Mouse (Mus musculus): ENCODE results near the gene Tubg2. TPM values are rescaled to one million over a fixed set of nuclear protein-coding genes. Genes with fewer than 3 reads are reported as not detected.

Tubg2 gene
- polyA plus RNA-seq (2015; fragmentation: Nextera tagmentation; extraction: Ambion mirVana): 2.2 and 2.7 TPM in 2 replicates

DNA sequence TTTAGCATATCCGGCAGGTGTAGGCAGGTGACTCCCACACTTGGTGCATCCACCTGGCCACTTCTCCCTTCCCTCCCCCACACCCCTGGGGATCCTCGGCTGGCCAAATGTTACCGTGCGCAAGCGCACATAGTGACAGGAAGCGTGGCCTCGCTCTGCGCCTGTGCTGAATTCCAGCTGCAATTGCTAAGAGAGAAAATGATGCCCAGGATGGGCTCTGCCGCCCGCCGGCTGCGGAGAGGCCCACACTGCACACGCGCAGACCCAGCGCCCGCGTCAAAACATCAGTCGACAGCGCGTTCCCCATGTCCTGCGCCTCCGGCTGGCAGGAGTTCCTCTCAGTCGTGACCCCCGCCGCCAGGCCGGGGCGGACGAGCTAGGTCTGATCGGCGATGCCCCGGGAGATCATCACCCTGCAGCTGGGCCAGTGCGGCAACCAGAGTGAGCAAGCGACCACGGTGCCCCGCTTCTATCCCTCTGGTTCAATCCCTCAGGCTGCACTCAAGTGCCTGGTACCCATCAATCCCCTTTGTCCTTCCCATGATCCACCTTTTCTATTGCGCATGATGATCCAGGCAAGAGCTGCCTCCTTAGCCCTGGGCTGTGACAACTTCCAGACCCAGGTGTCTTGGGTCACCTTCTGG lies at the start of gene Tubg2:
Tubg2 (plus strand) TSS at position 180 of the 644 bp plus-strand sequence.

DNA sequence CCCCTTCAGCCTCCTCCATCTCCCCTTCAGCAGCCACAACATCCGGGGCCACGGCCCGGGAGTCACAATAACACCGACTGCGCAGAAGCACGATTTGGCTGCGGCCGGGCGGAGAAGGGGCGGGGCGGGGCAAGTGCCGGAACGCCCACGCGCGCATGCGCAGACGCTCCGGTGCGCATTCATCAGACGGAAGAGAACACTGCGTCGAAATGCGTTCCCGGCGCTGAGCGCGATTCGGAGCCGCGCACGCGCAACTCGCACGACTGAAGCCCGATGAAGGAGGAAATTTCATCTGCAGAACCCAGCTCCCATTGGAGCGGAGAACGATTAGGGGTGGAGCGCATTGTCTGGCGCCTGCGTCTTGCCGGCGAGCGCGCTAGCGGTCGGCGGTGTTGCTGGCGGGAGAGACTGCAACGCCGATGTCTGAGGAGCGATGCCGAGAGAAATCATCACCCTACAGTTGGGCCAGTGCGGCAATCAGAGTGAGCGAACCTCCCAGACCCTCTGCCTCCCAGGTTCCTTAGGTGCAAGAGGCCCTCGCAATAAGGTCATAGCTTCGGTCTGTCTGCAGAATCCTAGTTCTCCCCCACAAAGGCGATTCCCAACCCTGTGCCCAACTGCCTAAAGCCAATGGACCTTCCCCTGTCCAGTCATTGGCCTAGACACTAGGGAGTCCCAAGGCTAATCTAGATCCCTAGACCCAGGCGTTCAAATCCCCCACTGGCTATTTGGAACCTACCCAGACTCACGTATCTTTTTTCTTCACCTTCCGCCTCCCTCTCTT lies 35.8 kb upstream of the Tubg2 start, which contains the start of the genes Retreg3 and Tubg1:
Retreg3 (minus strand) TSS at position 133 of the 784 bp plus-strand sequence.
Tubg1 (plus strand) TSS at position 178 of the 784 bp plus-strand sequence.

GRCm38 (mm10) chr11:101170354-101170810 lies 14.7 kb downstream of the Tubg2 start, which contains the start of gene Cntnap1:
Cntnap1 (plus strand) TSS chr11:101170523.

DNA sequence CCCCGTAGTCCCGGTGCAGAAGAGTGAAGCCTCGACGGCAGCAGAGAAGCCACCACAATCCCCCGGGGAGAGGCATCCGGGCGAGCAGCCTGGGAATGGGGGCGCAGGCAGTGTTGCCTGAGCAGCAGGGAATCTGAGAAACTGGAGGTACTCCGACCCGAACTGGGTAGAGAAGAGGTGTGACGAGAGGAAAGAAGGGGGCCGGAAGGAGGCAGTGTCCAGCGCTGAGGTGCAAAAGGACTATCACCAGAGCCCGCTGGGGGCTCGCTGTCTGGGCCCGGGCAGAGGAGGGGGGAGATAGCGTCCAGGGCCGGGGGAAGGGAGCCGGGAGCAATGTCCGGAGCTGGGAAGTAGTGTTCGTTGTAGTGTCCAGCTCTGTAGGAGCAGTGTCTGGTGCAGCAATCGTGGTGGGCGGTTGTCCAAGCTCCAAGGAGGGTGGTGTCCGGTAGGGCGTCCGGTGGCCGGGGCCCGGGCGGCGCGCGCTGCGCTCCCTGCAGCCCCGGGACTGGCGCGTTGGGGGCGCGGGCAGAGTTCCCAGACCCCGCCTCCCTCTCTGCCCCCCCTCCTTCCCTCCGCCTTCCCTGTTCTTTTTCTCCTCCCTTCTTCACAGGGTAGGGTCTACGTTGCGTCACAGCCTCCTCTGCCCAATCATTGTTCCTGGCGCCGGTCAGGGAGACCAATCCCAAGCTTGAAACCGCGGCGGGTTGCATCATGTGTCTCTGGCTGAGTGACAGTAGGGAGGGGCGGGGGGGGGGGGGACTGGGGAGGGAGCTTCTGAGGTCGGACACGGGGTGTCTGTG lies 15.3 kb downstream of the Tubg2 start, which contains the start of gene Plekhh3:
Plekhh3 (minus strand) TSS at position 541 of the 800 bp plus-strand sequence.

GRCm38 (mm10) chr11:101174851-101175628 lies 19.3 kb downstream of the Tubg2 start, which contains the start of gene Ccr10:
Ccr10 (minus strand) TSS chr11:101175443.

Small RNA genes lying within 50 kb of the gene (microRNA-seq; reads per million reads assigned to microRNA genes)
- gene Gm27626: 0 reads per million in 2 experiments

Other genes with a start within 250 kb of the Tubg2 start
- gene Stat3, start 216.4 kb upstream of the Tubg2 start, polyA plus RNA-seq (2015; fragmentation: Nextera tagmentation; extraction: Ambion mirVana): 62.7 and 67.5 TPM in 2 replicates
- 419 and 508 TPM in 2 replicates for gene Cavin1, start 185.0 kb upstream of the Tubg2 start, polyA plus RNA-seq (2015; fragmentation: Nextera tagmentation; extraction: Ambion mirVana)
- 36.1 and 37.8 TPM in 2 replicates for gene Atp6v0a1, start 146.5 kb upstream of the Tubg2 start, polyA plus RNA-seq (2015; fragmentation: Nextera tagmentation; extraction: Ambion mirVana)
- gene Naglu, start 85.9 kb upstream of the Tubg2 start, polyA plus RNA-seq (2015; fragmentation: Nextera tagmentation; extraction: Ambion mirVana): 8.8 and 11.4 TPM in 2 replicates
- gene Hsd17b1, start 77.5 kb upstream of the Tubg2 start, polyA plus RNA-seq (2015; fragmentation: Nextera tagmentation; extraction: Ambion mirVana): not detected in 2 replicates
- 15.5 and 25.7 TPM in 2 replicates for gene Coasy, start 73.3 kb upstream of the Tubg2 start, polyA plus RNA-seq (2015; fragmentation: Nextera tagmentation; extraction: Ambion mirVana)
- 21.8 and 26.3 TPM in 2 replicates for gene Mlx, start 68.6 kb upstream of the Tubg2 start, polyA plus RNA-seq (2015; fragmentation: Nextera tagmentation; extraction: Ambion mirVana)
- 5.7 and 7.6 TPM in 2 replicates for gene Psmc3ip, start 60.5 kb upstream of the Tubg2 start, polyA plus RNA-seq (2015; fragmentation: Nextera tagmentation; extraction: Ambion mirVana)
- 14.9 TPM in 2 replicates for gene Retreg3, start 36.0 kb upstream of the Tubg2 start, polyA plus RNA-seq (2015; fragmentation: Nextera tagmentation; extraction: Ambion mirVana)
- 26.9 and 31.9 TPM in 2 replicates for gene Tubg1, start 36.0 kb upstream of the Tubg2 start, polyA plus RNA-seq (2015; fragmentation: Nextera tagmentation; extraction: Ambion mirVana)
- 0.50 and 0.59 TPM in 2 replicates for gene Cntnap1, start 14.6 kb downstream of the Tubg2 start, polyA plus RNA-seq (2015; fragmentation: Nextera tagmentation; extraction: Ambion mirVana)
- gene Plekhh3, start 15.4 kb downstream of the Tubg2 start, polyA plus RNA-seq (2015; fragmentation: Nextera tagmentation; extraction: Ambion mirVana): 16.0 and 20.6 TPM in 2 replicates
- 0.32 and 0.35 TPM in 2 replicates for gene Ccr10, start 19.5 kb downstream of the Tubg2 start, polyA plus RNA-seq (2015; fragmentation: Nextera tagmentation; extraction: Ambion mirVana)
- 10.7 and 14.2 TPM in 2 replicates for gene Ezh1, start 70.6 kb downstream of the Tubg2 start, polyA plus RNA-seq (2015; fragmentation: Nextera tagmentation; extraction: Ambion mirVana)
- 98.1 and 102 TPM in 2 replicates for gene Ramp2, start 90.1 kb downstream of the Tubg2 start, polyA plus RNA-seq (2015; fragmentation: Nextera tagmentation; extraction: Ambion mirVana)
- 54.8 and 66.6 TPM in 2 replicates for gene Vps25, start 97.8 kb downstream of the Tubg2 start, polyA plus RNA-seq (2015; fragmentation: Nextera tagmentation; extraction: Ambion mirVana)
- 1.5 and 1.7 TPM in 2 replicates for gene Wnk4, start 104.7 kb downstream of the Tubg2 start, polyA plus RNA-seq (2015; fragmentation: Nextera tagmentation; extraction: Ambion mirVana)
- 0.24 and 0.41 TPM in 2 replicates for gene Cntd1, start 123.1 kb downstream of the Tubg2 start, polyA plus RNA-seq (2015; fragmentation: Nextera tagmentation; extraction: Ambion mirVana)
- gene Coa3, start 123.2 kb downstream of the Tubg2 start, polyA plus RNA-seq (2015; fragmentation: Nextera tagmentation; extraction: Ambion mirVana): 145 and 147 TPM in 2 replicates
- gene Becn1, start 146.4 kb downstream of the Tubg2 start, polyA plus RNA-seq (2015; fragmentation: Nextera tagmentation; extraction: Ambion mirVana): 69.9 and 72.6 TPM in 2 replicates
- gene Psme3, start 160.3 kb downstream of the Tubg2 start, polyA plus RNA-seq (2015; fragmentation: Nextera tagmentation; extraction: Ambion mirVana): 44.9 and 53.1 TPM in 2 replicates
- 0.06 and 0.23 TPM in 2 replicates for gene Aoc2, start 169.2 kb downstream of the Tubg2 start, polyA plus RNA-seq (2015; fragmentation: Nextera tagmentation; extraction: Ambion mirVana)
- gene Aoc3, start 174.7 kb downstream of the Tubg2 start, polyA plus RNA-seq (2015; fragmentation: Nextera tagmentation; extraction: Ambion mirVana): 4.1 and 8.1 TPM in 2 replicates
- gene G6pc, start 211.7 kb downstream of the Tubg2 start, polyA plus RNA-seq (2015; fragmentation: Nextera tagmentation; extraction: Ambion mirVana): 0.09 TPM in 1 of 2 replicates, not detected in the other